Mouse (Mus musculus) CD4-positive, CD25-positive, alpha-beta regulatory T cell, adult 9 weeks (primary cell): ENCODE results near the gene Rfng. TPM values are rescaled to one million over a fixed set of nuclear protein-coding genes. Genes with fewer than 3 reads are reported as not detected.

ENCODE experiments used
- polyA plus RNA-seq: library from polyadenylated mRNA; unstranded; fragments of 100-300 nt; shearing (Covaris generic); gene quantifications from one replicate; pipeline ENCODE4 v1.2.1, GENCODE M21; 2017

The Rfng gene
- polyA plus RNA-seq = 1.8 TPM

DNA sequence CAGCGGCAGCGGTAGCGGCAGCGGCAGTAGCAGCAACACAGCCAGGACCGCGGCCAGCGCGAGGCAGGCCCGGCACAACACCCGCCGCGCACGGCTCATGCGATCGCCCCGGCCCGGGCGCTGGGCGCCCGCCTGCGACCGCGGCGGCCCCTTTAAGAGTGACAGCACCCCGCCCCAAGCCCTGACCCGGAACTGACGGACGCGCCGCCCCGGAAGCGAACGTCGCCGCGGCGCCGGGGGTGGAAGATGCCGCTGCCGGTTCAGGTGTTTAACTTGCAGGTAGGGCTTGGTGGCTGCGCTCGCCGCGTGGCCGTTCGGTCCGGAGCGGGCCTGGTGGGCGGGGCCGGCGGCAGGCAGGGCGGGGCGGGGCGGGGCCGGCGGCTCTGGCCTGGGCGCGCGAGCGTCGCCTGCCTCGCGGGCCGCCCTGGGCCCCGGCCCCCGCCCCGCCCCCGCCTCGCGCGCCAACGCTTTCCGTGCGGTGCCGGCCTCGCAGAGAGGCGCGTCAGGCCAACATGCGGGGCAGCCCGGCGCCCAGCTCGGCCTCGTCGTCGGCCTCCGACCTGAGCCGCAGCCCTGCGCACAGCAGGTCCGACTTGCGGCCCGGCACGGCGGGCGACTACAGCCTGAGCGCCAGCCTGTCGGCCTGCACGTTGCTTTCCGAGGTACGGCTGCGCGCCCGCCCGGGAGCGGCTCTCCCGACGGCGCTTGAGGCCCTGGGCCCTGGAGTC, at the start of gene Rfng, which contains the start of gene Gps1:
Gene Rfng, minus strand, starts transcription at position 144 of the 728 bp plus-strand sequence.
Gene Gps1, plus strand, starts transcription at position 209 of the 728 bp plus-strand sequence.

DNA sequence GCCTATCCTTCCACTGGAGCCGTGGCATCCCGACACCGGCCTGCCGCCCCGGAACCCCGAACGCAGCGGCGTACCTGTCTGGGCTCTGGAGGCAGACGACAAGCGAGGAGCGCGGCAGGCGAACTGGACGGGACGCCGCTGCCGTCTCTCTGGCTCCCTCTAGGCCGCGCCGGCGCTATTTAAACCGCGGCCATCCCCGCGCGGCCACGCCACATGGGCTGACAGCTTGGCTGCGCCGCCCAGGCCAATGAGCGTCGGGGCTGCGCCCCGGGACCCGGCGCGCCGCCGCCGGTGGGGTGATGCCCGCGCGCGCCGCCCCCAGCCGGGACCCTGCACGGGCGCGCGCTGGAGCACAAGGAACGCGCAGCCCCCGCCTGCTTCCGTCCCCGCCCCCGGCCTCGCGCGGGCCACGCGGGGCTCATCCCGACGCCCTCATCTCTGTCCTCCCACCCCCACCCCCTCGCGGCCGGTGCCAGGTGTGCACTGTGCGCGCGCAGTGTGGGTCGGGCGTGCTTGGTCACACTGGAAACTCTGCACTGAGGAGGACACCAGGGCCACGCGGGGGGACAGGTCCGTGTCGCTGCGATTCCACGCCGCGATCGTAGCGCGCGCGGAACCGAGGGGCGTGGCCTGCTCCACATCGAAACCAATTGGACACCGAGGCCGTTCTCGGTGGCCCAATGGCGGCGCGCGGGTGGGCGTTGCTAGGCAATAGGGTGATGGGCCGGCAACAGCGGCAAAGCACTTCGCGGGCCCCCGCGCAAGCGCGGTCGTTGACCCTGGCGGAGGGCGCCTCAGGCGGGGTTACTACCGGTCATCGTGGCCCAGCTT, 40.2 kb upstream of the Rfng start, which contains the start of gene Fasn:
Gene Fasn, minus strand, starts transcription at position 592 of the 831 bp plus-strand sequence.

DNA sequence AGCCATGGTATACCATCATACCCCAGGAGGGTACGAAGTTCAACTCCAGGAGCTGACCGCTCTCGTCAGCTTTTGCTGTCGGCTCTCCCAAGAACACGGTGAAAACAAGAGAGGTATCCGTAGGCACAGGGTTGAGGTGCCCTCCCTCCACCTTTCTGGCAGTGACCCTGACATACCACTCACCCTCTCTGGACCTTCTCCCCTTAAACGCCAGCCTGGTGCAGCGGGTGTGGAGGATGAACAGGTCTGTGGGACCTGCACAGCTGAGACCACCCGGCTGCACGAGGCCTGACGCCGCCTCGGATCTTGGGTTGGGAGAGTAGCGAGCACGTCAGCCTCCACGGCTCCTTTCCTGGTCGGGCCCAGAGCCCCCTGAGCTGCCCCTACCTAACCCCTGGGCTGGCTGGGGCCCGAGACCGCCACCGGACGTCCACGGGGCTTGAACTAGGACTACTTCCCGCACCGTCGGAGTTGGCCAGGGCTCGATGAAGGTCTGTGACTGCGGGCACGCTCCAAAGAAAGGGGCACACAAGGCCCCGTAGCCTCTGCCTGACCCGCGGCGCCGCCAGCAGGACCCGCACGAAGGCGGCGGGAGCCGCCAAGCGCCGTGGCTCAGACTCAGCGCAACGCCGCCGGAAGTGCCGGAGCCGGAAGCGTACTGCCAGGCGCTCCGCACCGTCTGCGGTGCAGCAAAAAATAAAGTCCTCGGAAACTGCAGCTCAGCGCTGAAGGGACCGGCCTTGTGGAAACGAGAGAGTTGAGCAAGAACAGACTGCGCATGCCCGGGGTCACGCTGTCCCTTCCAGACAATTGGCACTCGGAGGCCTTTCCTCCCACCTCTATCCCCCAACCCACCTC, 12.0 kb upstream of the Rfng start, which contains the start of gene Dus1l:
Gene Dus1l, minus strand, starts transcription at position 648 of the 858 bp plus-strand sequence.

DNA sequence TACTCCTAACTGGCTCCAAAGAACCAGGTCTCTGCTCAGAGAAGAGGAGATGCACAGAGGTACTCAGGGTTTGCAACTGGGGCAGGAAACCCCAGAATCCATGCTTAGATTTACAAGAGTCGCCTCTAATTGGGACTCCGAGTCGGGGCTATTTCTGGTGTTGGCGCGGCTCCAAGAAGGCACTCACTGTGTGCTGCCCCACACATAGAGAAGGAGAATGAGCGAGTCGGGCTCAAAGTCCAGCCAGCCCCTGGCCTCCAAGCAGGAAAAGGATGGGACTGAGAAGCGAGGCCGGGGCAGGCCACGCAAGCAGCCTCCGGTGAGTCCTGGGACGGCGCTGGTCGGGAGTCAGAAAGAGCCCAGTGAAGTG, 21.4 kb downstream of the Rfng start, which contains the start of gene Hmga1b:
Gene Hmga1b, plus strand, starts transcription at position 123 of the 370 bp plus-strand sequence.

DNA sequence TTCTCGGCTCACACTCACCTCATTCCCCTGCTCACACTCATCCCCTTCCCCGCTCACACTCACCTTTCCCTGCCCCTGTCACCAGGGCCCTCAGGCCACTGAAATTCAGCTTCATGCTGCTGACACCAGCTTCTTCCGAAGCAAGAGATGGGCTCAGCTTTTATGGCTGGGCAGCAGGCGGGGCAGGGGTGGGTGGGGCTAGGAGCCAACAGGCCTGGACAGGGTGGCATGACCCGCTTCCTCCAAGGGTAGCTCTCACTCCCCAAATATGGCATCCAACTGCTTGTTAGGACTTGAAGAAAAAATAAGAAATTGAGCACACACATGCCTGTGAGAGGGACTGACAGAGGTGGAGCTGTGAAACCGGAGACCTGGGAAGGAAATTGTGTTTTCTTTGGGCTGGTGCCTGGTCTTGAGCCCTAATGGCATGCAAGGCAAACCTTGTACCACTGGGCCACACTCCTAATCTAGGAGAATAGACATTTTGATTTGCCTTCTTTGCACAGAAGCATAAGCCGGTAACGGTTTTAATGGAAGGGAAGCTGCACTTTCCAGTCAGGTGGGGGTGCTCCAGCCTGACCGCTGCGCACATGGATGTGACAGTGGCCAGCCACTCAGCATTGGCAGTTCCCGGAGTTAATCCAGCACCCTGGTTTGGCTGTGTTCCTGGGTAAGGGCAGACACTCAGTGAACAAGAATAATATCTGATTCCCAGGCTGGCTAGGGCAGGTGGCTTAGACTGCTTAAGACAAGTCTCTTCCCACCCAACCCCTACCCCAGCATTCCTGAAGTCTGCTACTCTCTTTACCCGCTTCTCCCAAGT, 51.9 kb downstream of the Rfng start, which contains the start of gene Cbr2:
Gene Cbr2, minus strand, starts transcription at position 257 of the 823 bp plus-strand sequence.

Other genes starting within 250 kb of the Rfng start
- gene Mcrip1, start 234.5 kb downstream of the Rfng start, polyA plus RNA-seq = 95.6 TPM
- not detected for gene Ppp1r27, start 233.1 kb downstream of the Rfng start, polyA plus RNA-seq
- gene P4hb, start 211.0 kb downstream of the Rfng start, polyA plus RNA-seq = 224 TPM
- 899 TPM for gene Arhgdia, start 202.6 kb downstream of the Rfng start, polyA plus RNA-seq
- 3.4 TPM for gene Alyref, start 185.8 kb downstream of the Rfng start, polyA plus RNA-seq
- 147 TPM for gene Anapc11, start 185.8 kb downstream of the Rfng start, polyA plus RNA-seq
- 0.92 TPM for gene Npb, start 175.7 kb downstream of the Rfng start, polyA plus RNA-seq
- gene Pcyt2, start 166.3 kb downstream of the Rfng start, polyA plus RNA-seq = 206 TPM
- 128 TPM for gene Sirt7, start 159.0 kb downstream of the Rfng start, polyA plus RNA-seq
- 8.0 TPM for gene Mafg, start 150.6 kb downstream of the Rfng start, polyA plus RNA-seq
- gene Pycr1, start 140.4 kb downstream of the Rfng start, polyA plus RNA-seq = 0.72 TPM
- gene Myadml2, start 136.0 kb downstream of the Rfng start, polyA plus RNA-seq = 0.40 TPM
- gene Notum, start 123.0 kb downstream of the Rfng start, polyA plus RNA-seq = not detected
- gene Aspscr1, start 111.2 kb downstream of the Rfng start, polyA plus RNA-seq = 104 TPM
- gene Cenpx, start 70.5 kb downstream of the Rfng start, polyA plus RNA-seq = 146 TPM
- gene Lrrc45, start 70.3 kb downstream of the Rfng start, polyA plus RNA-seq = 75.0 TPM
- 0.63 TPM for gene Rac3, start 62.7 kb downstream of the Rfng start, polyA plus RNA-seq
- gene Dcxr, start 56.9 kb downstream of the Rfng start, polyA plus RNA-seq = 26.8 TPM
- gene Cbr2, start 52.1 kb downstream of the Rfng start, polyA plus RNA-seq = not detected
- 10.3 TPM for gene Hmga1b, start 21.4 kb downstream of the Rfng start, polyA plus RNA-seq
- gene Gps1, start 65 bp upstream of the Rfng start, polyA plus RNA-seq = 183 TPM
- gene Dus1l, start 12.2 kb upstream of the Rfng start, polyA plus RNA-seq = 50.4 TPM
- 50.9 TPM for gene Fasn, start 40.3 kb upstream of the Rfng start, polyA plus RNA-seq
- 0.21 TPM for gene Ccdc57, start 148.7 kb upstream of the Rfng start, polyA plus RNA-seq
- 13.9 TPM for gene Slc16a3, start 164.3 kb upstream of the Rfng start, polyA plus RNA-seq
- 103 TPM for gene Csnk1d, start 207.1 kb upstream of the Rfng start, polyA plus RNA-seq